Mouse (Mus musculus) embryo, embryonic 10 days (tissue): ENCODE measurements around the gene Hmox2.

Experiments
- DNase-seq: peaks from one replicate; pipeline ENCODE4 v3.0.0-alpha.2; 2015; ENCODE audit warnings: low spot score

The Hmox2 gene

DNA sequence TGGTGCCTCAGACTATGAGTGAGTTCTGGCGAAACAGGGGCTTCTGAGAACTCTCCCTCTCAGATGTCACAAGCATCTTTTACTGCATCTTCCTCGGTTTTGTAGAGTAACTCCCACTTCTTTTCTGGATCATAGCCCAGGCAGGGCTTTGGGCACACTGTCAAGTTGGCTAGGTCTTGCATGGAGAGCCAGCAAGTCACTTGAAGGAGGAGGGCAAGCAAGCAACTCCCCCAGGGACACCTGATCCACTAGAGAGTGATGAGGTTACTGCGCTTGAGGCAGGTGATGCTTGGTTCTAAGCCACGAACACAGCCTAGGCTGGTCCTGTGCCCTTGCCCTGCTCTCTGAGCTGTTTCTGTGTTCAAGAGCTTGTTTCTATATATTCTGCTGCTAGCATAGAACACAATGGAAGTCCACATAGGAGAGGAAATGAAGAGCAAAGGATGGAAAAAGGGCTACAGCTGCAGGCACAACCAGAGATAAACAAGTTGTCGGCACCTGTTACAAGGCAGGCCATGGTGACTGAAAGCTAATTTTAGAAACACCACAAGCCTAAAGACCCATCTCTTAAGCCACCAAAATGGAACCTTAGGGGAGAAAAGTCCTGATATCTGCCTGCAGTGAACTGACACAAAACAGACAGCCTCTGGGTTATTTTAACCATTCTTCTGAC lies 55.5 kb downstream of the Hmox2 start:
- DNase-seq, result no peak

DNA sequence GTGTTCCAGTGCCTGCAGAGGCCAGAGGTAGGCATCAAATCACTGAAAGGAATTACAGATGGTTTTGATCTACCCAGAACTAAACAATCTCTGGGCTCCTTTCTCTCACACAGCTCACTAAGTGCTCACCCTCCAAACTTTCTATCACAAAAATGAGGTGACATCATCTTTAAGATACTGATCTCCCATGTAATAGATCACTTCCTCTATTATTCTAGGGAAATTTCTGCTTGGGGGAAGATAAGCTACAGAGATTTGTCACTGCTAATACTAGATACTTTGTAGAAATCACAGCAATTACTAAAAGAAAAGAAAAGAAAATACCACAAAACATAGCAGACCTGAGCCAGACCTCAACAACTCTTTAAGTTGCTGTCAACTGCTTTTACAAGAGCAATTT lies 56.4 kb downstream of the Hmox2 start:
- DNase-seq, result no peak

DNA sequence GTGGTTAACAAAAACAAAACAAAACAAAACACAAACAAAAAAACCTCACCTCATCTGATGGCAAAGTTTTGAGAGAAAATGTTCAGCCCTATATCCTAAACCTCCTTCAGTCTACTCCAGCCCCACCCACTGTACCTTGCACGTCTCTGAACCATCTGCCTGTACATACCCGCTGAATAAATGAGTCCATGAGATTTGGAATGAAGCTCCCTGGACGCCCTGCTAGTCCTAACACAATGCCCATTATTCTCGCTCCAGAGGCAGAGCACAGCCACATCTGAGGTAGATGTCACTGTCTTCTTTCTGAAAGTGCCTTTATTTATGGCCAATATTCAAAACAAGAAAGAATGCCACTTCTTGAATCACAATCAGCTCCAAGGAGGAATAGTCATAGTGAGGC lies 59.5 kb downstream of the Hmox2 start:
- DNase-seq, result no peak

DNA sequence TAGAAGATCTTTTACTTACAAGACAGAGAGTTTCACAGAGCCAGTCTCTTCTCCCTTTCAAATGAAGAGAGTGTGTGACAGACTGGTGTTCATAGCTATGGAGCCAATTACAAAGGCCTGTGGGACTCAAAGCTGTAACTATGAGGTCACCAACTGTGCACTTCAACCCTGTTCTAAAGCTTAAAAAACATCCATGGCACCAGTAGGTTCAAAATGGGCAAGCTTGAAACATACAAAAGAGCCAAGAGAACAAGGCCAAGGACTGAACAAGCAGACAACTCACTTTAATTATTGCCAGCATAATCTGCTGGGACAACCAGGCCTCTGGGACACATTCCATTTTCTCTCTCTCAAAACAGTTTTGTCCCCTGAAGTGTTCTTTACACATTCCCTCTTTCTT lies 62.0 kb downstream of the Hmox2 start:
- DNase-seq, result no peak

DNA sequence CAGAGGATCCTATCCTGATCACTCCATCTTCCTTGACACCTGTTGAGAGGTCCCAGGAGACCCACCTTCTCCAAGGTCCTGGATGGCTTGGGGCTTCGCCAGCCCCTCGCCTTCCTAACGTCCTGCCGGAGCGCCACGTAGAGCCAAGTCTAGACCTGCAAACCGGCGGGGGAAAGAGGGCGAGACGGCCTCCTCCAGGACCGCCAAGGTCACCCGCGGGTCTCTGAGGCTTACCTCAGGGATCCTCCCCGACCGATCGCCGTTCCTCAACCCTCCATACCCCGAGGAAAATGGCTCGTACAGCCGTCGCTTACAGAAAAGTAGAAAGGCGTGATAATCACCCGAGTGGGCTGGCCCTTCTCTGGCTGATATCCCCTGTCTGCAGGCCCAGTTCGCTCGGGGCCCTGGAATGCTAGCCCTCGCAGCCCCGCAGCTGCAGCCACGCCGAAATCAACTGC lies 63.2 kb downstream of the Hmox2 start:
- DNase-seq, result peak; percentile 47

DNA sequence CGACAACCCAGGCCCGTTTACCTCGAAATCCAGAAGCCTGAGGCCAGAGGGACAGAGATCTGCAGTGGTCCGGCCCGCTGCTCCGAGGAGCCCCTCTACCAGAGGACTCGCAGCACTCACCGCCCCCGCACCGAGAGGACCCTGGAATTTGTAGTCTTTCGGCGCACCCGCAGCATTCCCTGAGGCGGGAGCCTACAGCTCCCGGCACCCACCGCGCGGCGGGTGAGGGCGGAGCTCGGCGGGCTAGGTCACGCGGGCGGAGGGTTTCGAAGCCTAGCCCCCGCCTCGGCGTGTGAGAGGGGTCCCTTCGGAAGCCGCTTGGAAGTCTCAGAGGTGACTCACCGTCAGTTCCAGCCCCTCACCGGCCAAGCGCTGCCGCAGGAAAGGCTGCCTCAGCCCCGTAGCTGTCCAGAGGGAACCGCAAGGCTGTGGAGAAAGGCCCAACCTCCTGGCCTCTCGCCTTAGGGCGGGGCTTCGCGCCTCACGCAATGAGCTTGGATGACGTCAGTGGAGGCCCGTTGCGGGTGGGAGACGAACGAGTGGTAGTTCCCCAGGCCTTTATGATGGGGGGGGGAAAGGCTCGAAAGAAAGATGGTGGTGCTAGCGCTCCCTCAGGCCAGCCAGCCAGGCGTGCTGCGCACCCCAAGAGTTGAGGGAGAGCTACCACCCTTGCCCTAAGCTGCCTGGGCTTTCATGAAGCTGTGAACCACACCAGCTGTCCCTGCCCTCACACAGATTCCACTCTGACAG lies 63.8 kb downstream of the Hmox2 start, which contains the start of gene Cdip1:
Gene Cdip1, minus strand, starts transcription at position 483 of the 750 bp plus-strand sequence.
- peak; percentile 96 for DNase-seq

DNA sequence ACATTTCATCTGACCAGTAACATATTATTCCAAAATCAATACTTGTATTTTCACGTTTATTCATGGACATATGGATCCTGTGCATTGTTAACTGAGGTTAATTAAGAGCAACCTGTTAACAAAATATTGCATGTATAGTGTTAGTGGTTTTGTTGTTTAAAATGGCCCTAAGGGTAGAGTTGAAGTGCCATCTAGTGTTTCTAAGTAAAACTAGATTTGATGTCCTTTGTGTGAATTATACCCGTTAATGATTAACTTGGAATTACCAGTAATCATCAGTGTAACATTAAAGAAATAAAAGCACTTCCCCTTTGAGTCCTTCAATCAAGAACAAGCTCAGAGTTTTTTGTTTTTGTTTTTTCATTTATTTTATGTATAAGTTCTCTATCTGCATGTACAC lies 65.2 kb downstream of the Hmox2 start:
- DNase-seq, result no peak

DNA sequence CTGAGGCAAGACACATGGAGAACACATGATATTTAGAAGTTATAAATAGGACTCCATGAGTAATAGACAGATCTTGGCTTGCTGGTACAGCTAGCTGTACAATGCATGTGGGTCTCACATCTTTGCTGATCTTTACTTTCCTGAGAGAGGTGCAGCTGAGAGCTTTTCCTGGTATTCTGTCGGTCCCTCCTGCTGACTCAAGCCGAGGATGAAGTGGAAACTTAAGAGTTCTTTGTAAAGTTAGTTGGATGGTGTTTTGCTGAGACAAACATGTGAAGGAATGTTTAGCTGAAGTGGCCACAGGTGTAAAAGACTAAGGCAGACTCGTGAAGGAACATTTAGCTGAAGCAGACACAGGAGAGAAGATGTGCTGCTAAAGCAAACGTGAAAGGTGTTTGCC lies 70.5 kb downstream of the Hmox2 start:
- no peak for DNase-seq
